Mouse (Mus musculus): ENCODE results near the gene Efcab9. TPM values are rescaled to one million over a fixed set of nuclear protein-coding genes. Genes with fewer than 3 reads are reported as not detected.
A peak's percentile ranks its signal among the peaks of the same experiment; 100 is the strongest.

Gene Efcab9
- total and polyA plus RNA-seq, 2 experiments from 2014 or later: 0.22 TPM; not detected in 1

DNA sequence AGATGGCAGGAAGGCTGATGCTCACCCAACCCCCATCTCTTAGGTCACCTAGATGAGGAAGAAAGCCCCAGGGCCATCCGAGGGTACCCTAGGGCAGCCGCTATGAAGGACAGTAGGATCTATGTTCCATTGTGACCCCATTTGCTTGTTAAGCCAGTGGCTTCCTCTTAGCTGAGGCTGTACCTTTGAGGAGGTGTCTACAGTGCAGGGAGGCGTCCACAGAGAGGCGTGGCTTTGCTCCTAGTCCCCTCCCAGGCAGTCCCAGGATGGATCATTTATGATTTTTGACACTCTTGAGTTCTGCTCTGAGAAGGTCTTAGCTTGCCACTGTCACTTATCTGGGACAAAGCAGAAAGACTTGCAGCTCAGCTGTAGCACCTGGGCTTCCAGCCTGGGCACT, 7.0 kb upstream of the Efcab9 start:
- Histone ChIP-seq H3K9me3 (ENCODE audit: low read length) (no peaks in the 10 kb centered on the region), H3K36me3 (ENCODE audit: insufficient read depth) (no peaks in the 10 kb centered on the region), H3K9ac (no peak overlapping the region), H3K4me3 (ENCODE audit: low read depth, low read length) (no peak overlapping the region), H3K27me3 (ENCODE audit: insufficient read depth, low read length) (no peaks in the 10 kb centered on the region), H3K4me2 (ENCODE audit: low read depth) (no peak overlapping the region), H3K4me1 (ENCODE audit: insufficient read depth) (peaks cover 6% of the 10 kb centered on the region; the same call in 1 of the 2 replicates), H3K27ac (ENCODE audit: low read depth, low read length) (no peak overlapping the region)
- no peak for TF ChIP-seq CTCF (IDR thresholded peaks at IDR 0.05; ENCODE audit: low read depth)
- 91% methylated on average over 4 of the region's 4 CpGs for WGBS
- no peak for ATAC-seq
- no peak for DNase-seq

DNA sequence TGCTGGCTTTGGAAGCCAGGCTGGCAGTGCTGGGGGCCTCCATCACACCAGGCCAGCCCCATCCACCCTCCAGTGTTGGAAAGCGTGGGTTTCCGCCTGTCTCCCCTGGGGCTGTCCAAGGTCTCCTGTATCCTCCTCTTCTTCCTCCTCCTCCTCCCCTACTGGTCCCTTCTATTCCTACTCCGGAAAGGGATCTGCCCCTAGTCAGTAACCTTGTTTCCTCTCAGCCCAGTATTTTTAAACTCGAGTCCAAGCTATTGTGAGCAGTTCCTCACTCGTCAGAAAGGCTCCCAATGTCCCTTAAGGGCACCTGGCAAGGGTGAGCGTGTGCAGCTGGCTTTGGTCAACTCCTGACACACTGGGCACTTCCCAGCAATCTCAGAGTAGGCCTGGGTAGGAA, 6.6 kb upstream of the Efcab9 start:
- no peak for DNase-seq
- no peak for TF ChIP-seq CTCF (IDR thresholded peaks at IDR 0.05; ENCODE audit: low read depth)
- Histone ChIP-seq H3K9me3 (ENCODE audit: low read length) (no peaks in the 10 kb centered on the region), H3K27me3 (ENCODE audit: insufficient read depth, low read length) (no peaks in the 10 kb centered on the region), H3K4me2 (ENCODE audit: low read depth) (no peak overlapping the region), H3K4me1 (ENCODE audit: insufficient read depth) (peaks cover 6% of the 10 kb centered on the region; the same call in 1 of the 2 replicates), H3K4me3 (ENCODE audit: low read depth, low read length) (no peak overlapping the region), H3K36me3 (ENCODE audit: insufficient read depth) (no peaks in the 10 kb centered on the region), H3K9ac (no peak overlapping the region), H3K27ac (ENCODE audit: low read depth, low read length) (no peak overlapping the region)
- 74% methylated on average over 6 of the region's 6 CpGs for WGBS
- no peak for ATAC-seq

GRCm38 (mm10) chr11:32536954-32537353, 5.1 kb upstream of the Efcab9 start:
- Histone ChIP-seq H3K27ac (ENCODE audit: low read depth, low read length) (no peak overlapping the region), H3K9ac (no peak overlapping the region), H3K9me3 (ENCODE audit: low read length) (no peaks in the 10 kb centered on the region), H3K4me3 (ENCODE audit: low read depth, low read length) (no peak overlapping the region), H3K4me2 (ENCODE audit: low read depth) (no peak overlapping the region), H3K36me3 (ENCODE audit: insufficient read depth) (no peaks in the 10 kb centered on the region), H3K4me1 (ENCODE audit: insufficient read depth) (peaks cover 6% of the 10 kb centered on the region; the same call in 1 of the 2 replicates), H3K27me3 (ENCODE audit: insufficient read depth, low read length) (peaks cover under 1% of the 10 kb centered on the region; the same call in 1 of the 2 replicates)
- DNase-seq (no peak), ATAC-seq (no peak)
- 16% methylated on average over 7 of the region's 7 CpGs for WGBS
- no peak for TF ChIP-seq CTCF (IDR thresholded peaks at IDR 0.05; ENCODE audit: low read depth)

DNA sequence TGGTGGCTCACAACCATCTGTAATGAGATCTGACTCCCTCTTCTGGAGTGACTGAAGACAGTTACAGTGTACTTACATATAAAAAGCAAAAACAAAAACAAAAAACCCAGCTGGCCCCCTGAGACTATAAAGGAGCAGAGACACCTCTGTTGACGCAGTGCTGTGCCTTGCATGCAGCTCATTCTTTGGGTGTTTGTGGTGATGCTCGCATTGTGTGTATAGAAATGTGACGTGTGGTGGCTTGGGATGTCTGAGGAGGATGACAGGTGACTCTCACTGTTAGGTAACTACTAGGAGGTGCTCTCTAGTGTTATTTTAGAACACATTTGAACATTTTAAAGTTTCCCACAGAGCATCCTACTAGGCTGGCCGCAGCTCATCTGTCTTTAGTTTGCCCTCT, 3.8 kb upstream of the Efcab9 start:
- DNase-seq (no peak), ATAC-seq (no peak)
- 94% methylated on average over 4 of the region's 4 CpGs for WGBS

DNA sequence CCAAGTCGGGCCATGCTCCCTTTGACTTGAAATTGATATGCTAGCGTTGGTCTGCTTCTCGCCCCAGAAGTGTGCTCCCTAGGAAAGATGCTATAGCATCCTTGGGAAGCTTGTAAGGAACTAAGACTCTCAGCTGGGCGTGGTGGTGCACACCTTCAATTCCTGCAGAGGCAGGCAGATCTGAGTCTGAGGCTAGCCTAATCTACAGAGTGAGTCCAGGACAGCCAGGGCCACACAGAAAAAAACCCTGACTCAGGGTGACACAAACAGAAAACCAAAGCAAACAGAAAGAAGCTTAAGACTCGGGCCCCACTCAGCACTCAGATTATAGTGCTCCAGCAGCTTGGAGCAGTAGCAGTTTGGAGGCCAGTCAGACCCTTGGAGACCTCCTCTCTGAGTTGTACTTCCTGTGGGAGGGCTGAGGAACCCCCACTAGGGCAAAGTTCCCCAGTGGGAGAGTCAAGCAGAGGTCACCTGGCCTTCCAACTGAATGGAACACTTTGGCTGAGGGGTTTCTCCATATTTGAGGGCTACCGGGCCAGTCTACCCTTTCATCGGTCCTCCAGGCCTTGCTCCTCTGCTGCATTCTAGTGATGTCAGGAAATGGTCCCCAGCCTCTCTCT, 2.7 kb upstream of the Efcab9 start:
- peaks cover 5% of the 10 kb centered on the region for H3K27me3 ChIP-seq (ENCODE audit: insufficient read depth, low read length)
- no peak overlapping the region for H3K9ac ChIP-seq
- TF ChIP-seq CTCF (IDR thresholded peaks at IDR 0.05; ENCODE audit: low read depth): no peak
- H3K9me3 ChIP-seq (ENCODE audit: low read length): no peaks in the 10 kb centered on the region
- 78% methylated on average over 7 of the region's 7 CpGs for WGBS
- DNase-seq (no peak), ATAC-seq (no peak)
- H3K4me3 ChIP-seq (ENCODE audit: low read depth, low read length): no peak overlapping the region; the same call in 1 of the 2 replicates
- no peaks in the 10 kb centered on the region for H3K36me3 ChIP-seq (ENCODE audit: insufficient read depth)
- H3K4me1 ChIP-seq (ENCODE audit: insufficient read depth): peaks cover 6% of the 10 kb centered on the region; the same call in 1 of the 2 replicates
- H3K27ac ChIP-seq (ENCODE audit: low read depth, low read length): no peak overlapping the region
- H3K4me2 ChIP-seq (ENCODE audit: low read depth): peak overlapping the region; percentile 98

More for the DNA sequence above, 3.8 kb upstream of the Efcab9 start:
- TF ChIP-seq CTCF (IDR thresholded peaks at IDR 0.05; ENCODE audit: low read depth): no peak
- Histone ChIP-seq H3K36me3 (ENCODE audit: insufficient read depth) (no peaks in the 10 kb centered on the region), H3K4me1 (ENCODE audit: insufficient read depth) (peaks cover 6% of the 10 kb centered on the region; the same call in 1 of the 2 replicates), H3K4me2 (ENCODE audit: low read depth) (no peak overlapping the region), H3K27me3 (ENCODE audit: insufficient read depth, low read length) (peaks cover 5% of the 10 kb centered on the region), H3K9me3 (ENCODE audit: low read length) (no peaks in the 10 kb centered on the region), H3K9ac (no peak overlapping the region), H3K27ac (ENCODE audit: low read depth, low read length) (no peak overlapping the region), H3K4me3 (ENCODE audit: low read depth, low read length) (no peak overlapping the region)

GRCm38 (mm10) chr11:32533482-32534261, 1.8 kb upstream of the Efcab9 start:
- H3K9me3 ChIP-seq (ENCODE audit: low read length): no peaks in the 10 kb centered on the region
- no peaks in the 10 kb centered on the region for H3K36me3 ChIP-seq (ENCODE audit: insufficient read depth)
- H3K9ac ChIP-seq: peak overlapping the region; percentile 61
- peak overlapping the region; percentile 98 for H3K4me2 ChIP-seq (ENCODE audit: low read depth)
- TF ChIP-seq CTCF (IDR thresholded peaks at IDR 0.05; ENCODE audit: low read depth): no peak
- H3K4me3 ChIP-seq (ENCODE audit: low read depth, low read length): peak overlapping the region; percentile 68
- peak; percentile 40 for ATAC-seq
- peaks cover 6% of the 10 kb centered on the region; the same call in 1 of the 2 replicates for H3K4me1 ChIP-seq (ENCODE audit: insufficient read depth)
- peaks cover 5% of the 10 kb centered on the region for H3K27me3 ChIP-seq (ENCODE audit: insufficient read depth, low read length)
- no peak overlapping the region for H3K27ac ChIP-seq (ENCODE audit: low read depth, low read length)
- DNase-seq: peak; percentile 31
- WGBS: 3% methylated on average over 24 of the region's 24 CpGs
